Mouse (Mus musculus) lung, adult 10 weeks (tissue): ENCODE measurements around the gene Cdh13. TPM values are rescaled to one million over a fixed set of nuclear protein-coding genes. Genes with fewer than 3 reads are reported as not detected.

Experiments used
- polyA plus RNA-seq: library from polyadenylated mRNA; stranded (reverse); fragments of 350-450 nt; fragmentation: Illumina TruSeq; extraction: RNeasy Lipid Tissue Mini Kit (QIAGEN cat#74804); gene quantifications from one replicate; pipeline ENCODE4 v1.2.3, GENCODE M21; 2014; ENCODE audit warnings: low read depth, low replicate concordance; ENCODE audit not compliant: insufficient read depth

The Cdh13 gene
- 9.9 TPM for polyA plus RNA-seq

GRCm38 (mm10) chr8:118283600-118284111 lies at the start of gene Cdh13:
TSS of gene Cdh13 (plus strand) at chr8:118283733.

DNA sequence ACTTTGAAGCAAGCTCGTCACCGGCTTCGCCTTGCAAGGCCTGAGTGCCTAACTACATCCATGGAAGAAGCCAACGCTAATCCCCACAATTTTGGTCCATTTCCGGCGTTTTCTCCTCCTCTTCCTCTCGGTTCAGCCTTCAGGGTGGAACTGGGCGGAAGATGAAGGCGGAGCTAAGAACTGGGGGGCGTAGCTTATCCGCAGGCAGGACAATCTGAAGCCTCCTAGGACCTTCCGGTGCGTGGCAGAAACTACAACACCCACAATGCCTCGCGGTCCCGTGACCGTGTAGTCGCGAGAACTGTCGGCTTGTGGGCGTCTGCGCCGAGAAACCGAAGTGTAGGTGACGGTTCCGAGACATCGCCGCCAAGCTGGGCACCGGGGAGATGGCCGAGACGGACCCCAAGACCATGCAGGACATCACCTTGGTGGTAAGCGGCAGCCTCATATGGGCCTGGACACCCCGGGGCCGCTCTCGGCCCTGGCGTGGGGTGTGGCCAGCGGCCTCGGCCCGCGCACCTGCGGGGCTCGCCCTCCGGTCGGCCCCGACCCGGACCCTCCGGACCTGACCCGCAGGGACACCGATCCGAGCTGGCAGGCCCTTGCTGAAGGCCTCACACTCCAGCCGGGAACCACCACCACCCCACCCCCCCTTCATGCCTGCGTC lies 1060.8 kb downstream of the Cdh13 start, which contains the start of gene Hsbp1:
Gene Hsbp1, plus strand, starts transcription at position 299 of the 667 bp plus-strand sequence.

